Mouse (Mus musculus): ENCODE measurements around the gene Zfp605. TPM values are rescaled to one million over a fixed set of nuclear protein-coding genes. Genes with fewer than 3 reads are reported as not detected.

Gene Zfp605
- polyA plus RNA-seq, 1 experiment from 2014 or later: 1.3 TPM

Other genes starting within 250 kb of the Zfp605 start
- gene Gm15446, start 186.7 kb upstream of the Zfp605 start, polyA plus RNA-seq (2015; fragmentation: Nextera tagmentation; extraction: Ambion mirVana): 0.16 and 0.47 TPM in 2 replicates
- gene Zfp932, start 113.6 kb upstream of the Zfp605 start, polyA plus RNA-seq (2015; fragmentation: Nextera tagmentation; extraction: Ambion mirVana): 8.9 and 9.7 TPM in 2 replicates
- 1.4 and 1.5 TPM in 2 replicates for gene Gm17655, start 37.6 kb upstream of the Zfp605 start, polyA plus RNA-seq (2015; fragmentation: Nextera tagmentation; extraction: Ambion mirVana)
- gene Gm35315, start 15.7 kb upstream of the Zfp605 start, polyA plus RNA-seq (2015; fragmentation: Nextera tagmentation; extraction: Ambion mirVana): 1.1 and 1.6 TPM in 2 replicates
- gene Plcxd1, start 10.1 kb upstream of the Zfp605 start, polyA plus RNA-seq (2015; fragmentation: Nextera tagmentation; extraction: Ambion mirVana): 0.25 and 0.36 TPM in 2 replicates
- 9.5 and 10.0 TPM in 2 replicates for gene Gtpbp6, start 1.9 kb upstream of the Zfp605 start, polyA plus RNA-seq (2015; fragmentation: Nextera tagmentation; extraction: Ambion mirVana)
- gene Chfr, start 25.8 kb downstream of the Zfp605 start, polyA plus RNA-seq (2015; fragmentation: Nextera tagmentation; extraction: Ambion mirVana): 22.2 and 26.1 TPM in 2 replicates
- gene Golga3, start 66.6 kb downstream of the Zfp605 start, polyA plus RNA-seq (2015; fragmentation: Nextera tagmentation; extraction: Ambion mirVana): 6.7 and 7.9 TPM in 2 replicates
- 13.5 and 15.9 TPM in 2 replicates for gene Ankle2, start 120.9 kb downstream of the Zfp605 start, polyA plus RNA-seq (2015; fragmentation: Nextera tagmentation; extraction: Ambion mirVana)
- 37.4 and 39.7 TPM in 2 replicates for gene Pgam5, start 159.8 kb downstream of the Zfp605 start, polyA plus RNA-seq (2015; fragmentation: Nextera tagmentation; extraction: Ambion mirVana)
- gene Pxmp2, start 176.1 kb downstream of the Zfp605 start, polyA plus RNA-seq (2015; fragmentation: Nextera tagmentation; extraction: Ambion mirVana): 34.1 and 34.3 TPM in 2 replicates
- 20.6 and 21.8 TPM in 2 replicates for gene Pole, start 176.2 kb downstream of the Zfp605 start, polyA plus RNA-seq (2015; fragmentation: Nextera tagmentation; extraction: Ambion mirVana)
- gene P2rx2, start 233.1 kb downstream of the Zfp605 start, polyA plus RNA-seq (2015; fragmentation: Nextera tagmentation; extraction: Ambion mirVana): not detected in 2 replicates
- not detected in 2 replicates for gene Lrcol1, start 234.6 kb downstream of the Zfp605 start, polyA plus RNA-seq (2015; fragmentation: Nextera tagmentation; extraction: Ambion mirVana)